Mouse (Mus musculus) skeletal muscle tissue, adult 2 months (tissue): ENCODE results near the gene Itsn1.
A peak's percentile ranks its signal among the peaks of the same experiment; 100 is the strongest.

Source experiments
- DNase-seq: peaks from one replicate; pipeline ENCODE4 v3.0.0-alpha.2; 2012; ENCODE audit warnings: low read depth, low spot score

The Itsn1 gene

GRCm38 (mm10) chr16:91942201-91942600 lies 213.1 kb downstream of the Itsn1 start:
- DNase-seq = no peak

- no peak for DNase-seq
Observed at GRCm38 (mm10) chr16:91946261-91946660, 217.2 kb downstream of the Itsn1 start.

GRCm38 (mm10) chr16:91947093-91947492 lies 218.0 kb downstream of the Itsn1 start:
- DNase-seq = no peak

GRCm38 (mm10) chr16:91953967-91954366 lies 224.9 kb downstream of the Itsn1 start:
- no peak for DNase-seq

GRCm38 (mm10) chr16:91954766-91955165 lies 225.7 kb downstream of the Itsn1 start:
- DNase-seq = no peak

- DNase-seq = peak; percentile 34
Observed at GRCm38 (mm10) chr16:91962204-91962893, 233.3 kb downstream of the Itsn1 start.

- DNase-seq = no peak
Observed at GRCm38 (mm10) chr16:91962894-91963555, 233.9 kb downstream of the Itsn1 start.

GRCm38 (mm10) chr16:91963556-91963900 lies 234.4 kb downstream of the Itsn1 start:
- DNase-seq = no peak

- no peak for DNase-seq
Observed at GRCm38 (mm10) chr16:91964308-91965178, 235.5 kb downstream of the Itsn1 start.

- no peak for DNase-seq
Observed at GRCm38 (mm10) chr16:91968725-91969124, 239.6 kb downstream of the Itsn1 start.

GRCm38 (mm10) chr16:91969516-91970031 lies 240.5 kb downstream of the Itsn1 start:
- no peak for DNase-seq
